Mouse (Mus musculus): ENCODE measurements around the gene Unc45b. TPM values are rescaled to one million over a fixed set of nuclear protein-coding genes. Genes with fewer than 3 reads are reported as not detected.
A peak's percentile ranks its signal among the peaks of the same experiment; 100 is the strongest.

The Unc45b gene
- polyA plus RNA-seq, 1 experiment, result 7.1 TPM

DNA sequence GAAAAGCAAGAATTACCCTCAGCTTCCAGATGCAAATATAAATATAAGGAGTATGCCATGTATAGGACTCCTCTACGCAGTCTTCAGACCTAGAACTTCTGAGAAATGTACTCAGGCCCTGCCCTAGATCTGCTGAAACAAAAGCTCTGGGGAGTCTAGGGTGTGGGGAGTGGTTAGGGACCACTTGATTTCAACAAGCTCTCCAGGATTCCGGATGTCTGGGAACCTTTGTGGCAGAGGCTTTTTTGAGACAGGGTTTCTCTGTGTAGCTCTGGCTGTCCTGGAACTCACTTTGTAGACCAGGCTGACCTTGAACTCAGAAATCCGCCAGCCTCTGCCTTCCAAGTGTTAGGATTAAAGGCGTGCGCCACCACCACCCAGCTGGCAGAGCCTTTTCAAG is 4.5 kb upstream of the Unc45b start:
- peaks cover 26% of the 10 kb centered on the region for H3K36me3 ChIP-seq (ENCODE audit: control insufficient read depth, insufficient read depth, low read length)
- H3K4me1 ChIP-seq (replicated peaks; ENCODE audit: control insufficient read depth, insufficient read depth, low read length), result peaks cover 10% of the 10 kb centered on the region
- no peaks in the 10 kb centered on the region for H3K27me3 ChIP-seq (ENCODE audit: control insufficient read depth, insufficient read depth, low read length)
- TF ChIP-seq CTCF (IDR thresholded peaks at IDR 0.05; ENCODE audit: borderline replicate concordance, control insufficient read depth, extremely low read depth, insufficient read depth, low read length, poor library complexity), result no peak
- no peak overlapping the region for H3K27ac ChIP-seq (ENCODE audit: control insufficient read depth, insufficient read depth, low read length)
- no peak overlapping the region for H3K4me3 ChIP-seq (ENCODE audit: control insufficient read depth, insufficient read depth, low read length)
- WGBS, result 97% methylated on average over 5 of the region's 5 CpGs
- DNase-seq, result no peak

- 2% methylated on average over 73 of the region's 73 CpGs for WGBS
- Histone ChIP-seq H3K36me3 (ENCODE audit: control insufficient read depth, insufficient read depth, low read length) (peaks cover 9% of the 10 kb centered on the region), H3K27me3 (ENCODE audit: control insufficient read depth, insufficient read depth, low read length) (no peaks in the 10 kb centered on the region), H3K4me1 (replicated peaks; ENCODE audit: control insufficient read depth, insufficient read depth, low read length) (peaks cover 10% of the 10 kb centered on the region), H3K4me3 (ENCODE audit: control insufficient read depth, insufficient read depth, low read length) (peak within 1 kb of the TSS; percentile 89), H3K27ac (ENCODE audit: control insufficient read depth, insufficient read depth, low read length) (no peak within 1 kb of the TSS)
- peak; percentile 96 for TF ChIP-seq CTCF (IDR thresholded peaks at IDR 0.05; ENCODE audit: borderline replicate concordance, control insufficient read depth, extremely low read depth, insufficient read depth, low read length, poor library complexity)
- TF ChIP-seq POLR2A (IDR thresholded peaks at IDR 0.05; ENCODE audit: control insufficient read depth, extremely low read depth, insufficient read depth, low read length, poor library complexity), result no peak
- peak; percentile 95 for DNase-seq
Measured at GRCm38 (mm10) chr11:82907651-82908607, 2.4 kb upstream of the Unc45b start, which contains the start of gene Nle1. Gene Nle1, minus strand, starts transcription at chr11:82908411.

GRCm38 (mm10) chr11:82908608-82908989 is 1.8 kb upstream of the Unc45b start:
- peaks cover 9% of the 10 kb centered on the region for H3K36me3 ChIP-seq (ENCODE audit: control insufficient read depth, insufficient read depth, low read length)
- WGBS, result 53% methylated on average over 10 of the region's 10 CpGs
- TF ChIP-seq CTCF (IDR thresholded peaks at IDR 0.05; ENCODE audit: borderline replicate concordance, control insufficient read depth, extremely low read depth, insufficient read depth, low read length, poor library complexity) (no peak), POLR2A (IDR thresholded peaks at IDR 0.05; ENCODE audit: control insufficient read depth, extremely low read depth, insufficient read depth, low read length, poor library complexity) (no peak)
- H3K4me1 ChIP-seq (replicated peaks; ENCODE audit: control insufficient read depth, insufficient read depth, low read length), result peaks cover 10% of the 10 kb centered on the region
- DNase-seq, result no peak
- no peak overlapping the region for H3K4me3 ChIP-seq (ENCODE audit: control insufficient read depth, insufficient read depth, low read length)
- H3K27me3 ChIP-seq (ENCODE audit: control insufficient read depth, insufficient read depth, low read length), result no peaks in the 10 kb centered on the region
- no peak overlapping the region for H3K27ac ChIP-seq (ENCODE audit: control insufficient read depth, insufficient read depth, low read length)

GRCm38 (mm10) chr11:82910679-82911389 is 484 bp downstream of the Unc45b start:
- no peak for DNase-seq
- peaks cover 10% of the 10 kb centered on the region for H3K4me1 ChIP-seq (replicated peaks; ENCODE audit: control insufficient read depth, insufficient read depth, low read length)
- no peak overlapping the region for H3K4me3 ChIP-seq (ENCODE audit: control insufficient read depth, insufficient read depth, low read length)
- no peak for TF ChIP-seq CTCF (IDR thresholded peaks at IDR 0.05; ENCODE audit: borderline replicate concordance, control insufficient read depth, extremely low read depth, insufficient read depth, low read length, poor library complexity)
- TF ChIP-seq POLR2A (IDR thresholded peaks at IDR 0.05; ENCODE audit: control insufficient read depth, extremely low read depth, insufficient read depth, low read length, poor library complexity), result no peak
- H3K27me3 ChIP-seq (ENCODE audit: control insufficient read depth, insufficient read depth, low read length), result no peaks in the 10 kb centered on the region
- H3K36me3 ChIP-seq (ENCODE audit: control insufficient read depth, insufficient read depth, low read length), result no peaks in the 10 kb centered on the region
- 87% methylated on average over 11 of the region's 11 CpGs for WGBS
- no peak overlapping the region for H3K27ac ChIP-seq (ENCODE audit: control insufficient read depth, insufficient read depth, low read length)

GRCm38 (mm10) chr11:82914711-82915352 is 4.5 kb downstream of the Unc45b start:
- no peaks in the 10 kb centered on the region for H3K36me3 ChIP-seq (ENCODE audit: control insufficient read depth, insufficient read depth, low read length)
- TF ChIP-seq POLR2A (IDR thresholded peaks at IDR 0.05; ENCODE audit: control insufficient read depth, extremely low read depth, insufficient read depth, low read length, poor library complexity) (no peak), CTCF (IDR thresholded peaks at IDR 0.05; ENCODE audit: borderline replicate concordance, control insufficient read depth, extremely low read depth, insufficient read depth, low read length, poor library complexity) (peak; percentile 88)
- no peaks in the 10 kb centered on the region for H3K27me3 ChIP-seq (ENCODE audit: control insufficient read depth, insufficient read depth, low read length)
- peak; percentile 75 for DNase-seq
- WGBS, result 9% methylated on average over 16 of the region's 16 CpGs
- H3K27ac ChIP-seq (ENCODE audit: control insufficient read depth, insufficient read depth, low read length), result no peak overlapping the region
- no peak overlapping the region for H3K4me3 ChIP-seq (ENCODE audit: control insufficient read depth, insufficient read depth, low read length)
- no peaks in the 10 kb centered on the region for H3K4me1 ChIP-seq (replicated peaks; ENCODE audit: control insufficient read depth, insufficient read depth, low read length)

DNA sequence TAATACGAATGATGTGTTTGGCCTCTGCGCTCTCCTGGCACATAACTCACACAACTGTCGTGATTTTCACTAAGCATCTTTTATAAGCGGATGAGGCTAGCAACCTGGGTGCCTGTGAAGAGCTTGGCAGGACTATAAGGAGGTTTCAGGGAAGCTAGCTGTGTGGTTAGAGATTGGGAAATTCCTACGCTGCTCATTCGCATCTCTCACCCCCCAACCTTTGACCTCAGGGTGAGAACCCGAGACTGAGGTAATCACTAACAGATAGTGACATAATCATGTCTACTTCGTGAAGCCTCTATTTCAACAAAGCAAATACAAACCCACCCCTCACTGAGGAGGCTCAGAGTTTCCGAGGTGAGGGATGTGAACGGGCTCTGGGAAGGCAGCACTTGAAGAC is 10.4 kb downstream of the Unc45b start:
- TF ChIP-seq CTCF (IDR thresholded peaks at IDR 0.05; ENCODE audit: borderline replicate concordance, control insufficient read depth, extremely low read depth, insufficient read depth, low read length, poor library complexity) (no peak), POLR2A (IDR thresholded peaks at IDR 0.05; ENCODE audit: control insufficient read depth, extremely low read depth, insufficient read depth, low read length, poor library complexity) (no peak)
- Histone ChIP-seq H3K27me3 (ENCODE audit: control insufficient read depth, insufficient read depth, low read length) (no peaks in the 10 kb centered on the region; the same call in 1 of the 2 replicates), H3K36me3 (ENCODE audit: control insufficient read depth, insufficient read depth, low read length) (no peaks in the 10 kb centered on the region), H3K27ac (ENCODE audit: control insufficient read depth, insufficient read depth, low read length) (no peak overlapping the region), H3K4me1 (replicated peaks; ENCODE audit: control insufficient read depth, insufficient read depth, low read length) (no peaks in the 10 kb centered on the region), H3K4me3 (ENCODE audit: control insufficient read depth, insufficient read depth, low read length) (no peak overlapping the region)
- DNase-seq, result no peak
- 89% methylated on average over 10 of the region's 10 CpGs for WGBS
